Mouse (Mus musculus) forebrain, embryonic 13.5 days (tissue): Measurements from ENCODE around the gene Wdr25. TPM values are rescaled to one million over a fixed set of nuclear protein-coding genes. Genes with fewer than 3 reads are reported as not detected.

Experiments used
- ATAC-seq: fragments of 200-750 bp; cut with Nextera tagmentation; 2 replicates; pipeline ENCODE4 v1.8.0; 2017
- H3K27ac ChIP-seq: fragments of 300-500 bp; sonication (generic); 2 replicates; pipeline ENCODE4 v1.5.1; 2015; ENCODE audit warnings: inconsistent platforms, mild to moderate bottlenecking, moderate library complexity
- H3K27me3 ChIP-seq: fragments of 300-500 bp; sonication (generic); 2 replicates; pipeline ENCODE4 v1.6.1; 2015; ENCODE audit warnings: mild to moderate bottlenecking, inconsistent platforms
- H3K36me3 ChIP-seq: fragments of 300-500 bp; sonication (generic); 2 replicates; pipeline ENCODE4 v1.6.1; 2015; ENCODE audit warnings: mild to moderate bottlenecking, inconsistent platforms; ENCODE audit not compliant: poor library complexity, severe bottlenecking
- H3K4me1 ChIP-seq: fragments of 300-500 bp; sonication (generic); 2 replicates; pipeline ENCODE4 v1.6.1; 2015; ENCODE audit warnings: inconsistent platforms
- H3K4me2 ChIP-seq: fragments of 300-500 bp; sonication (generic); 2 replicates; pipeline ENCODE4 v1.6.1; 2015; ENCODE audit warnings: inconsistent platforms, mild to moderate bottlenecking, moderate library complexity
- H3K4me3 ChIP-seq: fragments of 300-500 bp; sonication (generic); 2 replicates; pipeline ENCODE4 v1.5.1; 2015; ENCODE audit warnings: mild to moderate bottlenecking, inconsistent platforms
- H3K9ac ChIP-seq: fragments of 300-500 bp; sonication (generic); 2 replicates; pipeline ENCODE4 v1.6.1; 2015; ENCODE audit warnings: mild to moderate bottlenecking, inconsistent platforms
- H3K9me3 ChIP-seq: fragments of 300-500 bp; sonication (generic); replicated peaks from 2 replicates; pipeline ENCODE4 v1.6.1; 2016; ENCODE audit warnings: inconsistent platforms
- WGBS: fragments of 180-500 bp; shearing (Covaris S2); methylation state at CpG from one replicate; pipeline ENCODE4 v1.1.7; 2015; 5-methylcytosine and 5-hydroxymethylcytosine counted together
- polyA plus RNA-seq: library from polyadenylated mRNA; unstranded; fragments of >200 nt; fragmentation: Nextera tagmentation; extraction: Ambion mirVana; gene quantifications from 2 replicates; pipeline ENCODE4 v1.2.1, GENCODE M21; 2015

Gene Wdr25
- polyA plus RNA-seq, 1 experiment from 2014 or later: 10.4 TPM

DNA sequence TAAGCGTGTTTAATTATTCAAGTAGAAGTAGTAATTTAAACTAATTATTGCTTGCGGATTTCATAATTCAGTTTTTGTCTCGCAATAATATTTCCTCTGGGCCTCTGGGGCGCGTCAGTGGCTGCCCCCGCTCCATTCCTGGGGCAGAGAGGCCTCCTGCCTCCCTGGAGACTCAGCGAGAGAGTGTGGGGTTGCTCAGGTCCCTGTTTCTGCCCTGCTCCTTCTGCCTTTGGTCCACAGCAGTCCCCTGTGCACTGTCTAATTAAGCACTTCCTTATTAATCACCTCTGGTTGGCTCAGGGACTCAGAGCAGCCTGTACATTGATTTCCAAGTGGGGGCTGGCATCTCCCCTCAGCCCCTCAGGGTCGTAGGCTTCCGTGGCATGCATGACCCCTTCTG is 24.1 kb downstream of the Wdr25 start:
- peaks cover 65% of the 10 kb centered on the region for H3K4me1 ChIP-seq

DNA sequence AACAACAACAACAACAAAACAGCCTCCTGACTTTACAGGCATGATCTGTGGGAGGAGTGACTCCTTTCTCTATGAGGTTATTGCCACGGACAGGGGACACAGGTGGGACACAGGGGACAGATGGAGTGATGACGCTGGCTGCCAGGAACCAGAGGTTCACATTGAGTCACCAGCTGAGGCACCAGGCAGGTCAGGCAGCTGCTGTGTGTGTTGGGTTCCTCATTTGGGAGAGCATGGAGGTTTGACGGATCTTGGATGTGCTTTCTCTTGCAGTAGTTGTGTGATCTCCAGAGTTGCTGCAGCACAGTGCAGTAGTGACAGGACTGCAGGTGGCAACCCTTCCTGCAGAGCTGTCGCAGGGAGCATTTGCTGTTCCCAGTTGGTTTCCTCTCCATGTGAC is 25.3 kb downstream of the Wdr25 start:
- Histone ChIP-seq H3K4me3 (no peak overlapping the region), H3K27ac (peak overlapping the region; percentile 37; the same call in 1 of the 2 replicates), H3K27me3 (0 out of 2 replicates have a peak, but pooled peaks cover 4% of the 10 kb centered on the region), H3K9me3 (no peaks in the 10 kb centered on the region), H3K9ac (no peak overlapping the region), H3K36me3 (no peaks in the 10 kb centered on the region), H3K4me1 (peaks cover 55% of the 10 kb centered on the region), H3K4me2 (no peak overlapping the region)
- ATAC-seq: no peak
- WGBS: 71% methylated on average over 4 of the region's 4 CpGs

More for the DNA sequence above, 24.1 kb downstream of the Wdr25 start:
- Histone ChIP-seq H3K9me3 (no peaks in the 10 kb centered on the region), H3K9ac (no peak overlapping the region), H3K4me3 (no peak overlapping the region), H3K36me3 (no peaks in the 10 kb centered on the region), H3K27ac (peak overlapping the region; percentile 54), H3K4me2 (peak overlapping the region; percentile 22), H3K27me3 (0 out of 2 replicates have a peak, but pooled peaks cover 4% of the 10 kb centered on the region)
- ATAC-seq: peak; percentile 27; the same call in 1 of the 2 replicates
- 13% methylated on average over 9 of the region's 9 CpGs for WGBS

DNA sequence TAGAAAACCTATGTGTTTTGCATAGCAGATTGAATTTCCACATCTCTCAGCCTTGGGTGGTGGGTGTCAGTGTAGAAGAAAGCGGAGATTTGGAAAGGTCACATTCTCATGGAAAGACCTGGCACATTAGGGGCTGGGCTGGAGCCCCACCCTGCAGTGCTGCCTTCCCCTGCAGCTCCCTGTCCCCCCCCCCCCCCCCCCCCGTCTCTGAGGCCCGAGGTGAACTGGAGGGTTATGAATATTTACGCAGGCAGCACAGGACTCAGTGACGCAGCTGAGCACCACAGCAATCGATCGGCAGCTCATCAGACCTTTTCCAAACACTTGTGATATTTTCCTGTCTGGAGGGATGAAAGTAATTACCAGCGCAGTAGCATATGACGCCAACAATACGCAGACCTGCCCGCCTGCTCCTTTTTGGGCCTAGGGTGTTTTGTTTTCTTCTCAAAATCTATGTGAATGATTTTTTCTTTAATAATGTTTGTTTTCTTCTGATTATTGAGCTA is 33.2 kb downstream of the Wdr25 start:
- ATAC-seq: no peak
- Histone ChIP-seq H3K9me3 (no peaks in the 10 kb centered on the region), H3K9ac (no peak overlapping the region), H3K4me3 (no peak overlapping the region), H3K36me3 (no peaks in the 10 kb centered on the region), H3K4me2 (no peak overlapping the region), H3K27me3 (no peaks in the 10 kb centered on the region), H3K27ac (no peak overlapping the region), H3K4me1 (peaks cover 10% of the 10 kb centered on the region)
- WGBS: 68% methylated on average over 9 of the region's 11 CpGs

DNA sequence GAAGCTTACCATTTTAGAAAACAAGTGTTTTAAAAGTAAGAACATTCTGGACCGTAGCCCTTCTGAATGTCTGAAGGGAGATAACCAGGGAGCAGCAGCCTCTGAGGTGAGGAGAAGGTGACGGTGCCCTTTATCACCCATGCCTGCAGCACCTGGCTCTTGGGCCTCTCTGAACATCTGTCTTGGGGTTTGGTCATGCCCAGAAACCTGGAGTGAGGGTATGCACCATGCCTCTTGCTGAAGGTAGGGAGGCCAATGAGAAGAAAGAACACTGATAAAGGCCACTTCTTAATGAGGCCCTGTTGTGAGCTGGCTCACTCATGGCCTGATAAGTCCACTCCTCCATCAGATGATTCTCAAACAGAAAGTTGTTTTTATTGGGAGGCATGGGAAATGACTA is 34.8 kb downstream of the Wdr25 start:
- WGBS: 88% methylated on average over 2 of the region's 2 CpGs

DNA sequence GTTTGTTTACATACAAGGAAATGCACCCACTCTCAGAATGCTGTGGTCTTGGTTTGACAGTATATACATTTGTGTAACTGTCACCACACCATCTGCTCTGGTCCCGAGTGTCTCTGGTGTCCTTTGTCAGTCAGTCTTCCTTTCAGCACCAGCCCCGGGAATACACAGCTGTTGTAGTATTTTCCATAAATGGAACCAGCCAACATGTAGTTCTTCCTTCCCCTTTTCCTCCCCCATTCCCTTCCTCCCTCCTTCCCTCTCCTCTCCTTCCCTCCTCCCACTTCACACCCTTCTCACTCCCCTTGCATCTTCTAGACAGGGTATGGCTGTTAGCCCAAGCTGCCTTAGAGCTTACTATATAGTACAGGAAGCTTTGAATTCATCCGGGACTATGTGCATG is 36.0 kb downstream of the Wdr25 start:
- no peak overlapping the region for H3K9ac ChIP-seq
- WGBS: 71% methylated on average over 3 of the region's 3 CpGs
- H3K9me3 ChIP-seq: no peaks in the 10 kb centered on the region
- H3K4me3 ChIP-seq: no peak overlapping the region
- H3K4me2 ChIP-seq: no peak overlapping the region
- ATAC-seq: 0 out of 2 replicates have a peak, but pooled peaks have one; percentile 36
- no peaks in the 10 kb centered on the region for H3K36me3 ChIP-seq
- no peak overlapping the region for H3K27ac ChIP-seq
- H3K4me1 ChIP-seq: peaks cover 20% of the 10 kb centered on the region
- no peaks in the 10 kb centered on the region for H3K27me3 ChIP-seq

More for the DNA sequence above, 34.8 kb downstream of the Wdr25 start:
- H3K27ac ChIP-seq: no peak overlapping the region
- no peak overlapping the region for H3K4me2 ChIP-seq
- H3K36me3 ChIP-seq: no peaks in the 10 kb centered on the region
- no peaks in the 10 kb centered on the region for H3K9me3 ChIP-seq
- H3K9ac ChIP-seq: no peak overlapping the region
- ATAC-seq: no peak
- no peaks in the 10 kb centered on the region for H3K27me3 ChIP-seq
- peaks cover 20% of the 10 kb centered on the region for H3K4me1 ChIP-seq
- H3K4me3 ChIP-seq: no peak overlapping the region

DNA sequence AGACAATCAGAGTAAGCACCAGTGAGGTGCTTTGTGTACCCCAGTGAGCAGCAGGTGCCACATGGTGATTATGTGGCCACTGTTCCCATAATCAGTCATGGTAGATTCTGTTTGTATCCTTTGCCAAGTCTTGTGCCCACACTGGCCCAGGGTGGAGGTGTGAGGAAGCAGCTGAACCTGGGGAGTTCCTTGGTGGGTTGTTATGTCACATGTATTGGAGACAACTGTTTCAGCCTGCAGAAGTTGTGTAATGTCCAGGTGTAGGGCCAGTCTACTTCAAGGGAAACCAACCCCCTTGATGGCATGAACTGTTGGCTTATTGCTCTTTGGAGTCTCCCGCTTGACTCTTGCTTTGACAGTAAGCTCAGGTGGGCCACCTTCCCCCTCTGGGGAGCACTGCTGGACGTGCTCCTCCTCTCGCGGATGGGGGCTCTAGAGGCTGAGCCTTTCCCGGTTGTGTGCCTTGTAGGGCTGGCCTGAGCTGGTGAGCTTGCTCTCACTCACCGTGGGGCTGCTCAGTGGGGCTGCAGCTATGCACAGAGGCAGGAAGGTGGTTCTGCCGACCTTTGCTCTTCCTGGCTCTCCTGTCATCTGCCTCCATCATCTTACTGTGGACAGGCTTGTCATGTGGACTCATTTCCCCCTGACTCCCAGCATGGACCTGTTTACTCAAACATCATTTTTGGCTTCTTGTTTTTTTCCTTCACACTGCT is 38.1 kb downstream of the Wdr25 start:
- Histone ChIP-seq H3K4me3 (no peak overlapping the region), H3K36me3 (no peaks in the 10 kb centered on the region), H3K9ac (no peak overlapping the region), H3K9me3 (no peaks in the 10 kb centered on the region), H3K27me3 (no peaks in the 10 kb centered on the region), H3K4me2 (no peak overlapping the region), H3K4me1 (peaks cover 21% of the 10 kb centered on the region), H3K27ac (no peak overlapping the region)
- no peak for ATAC-seq
- 79% methylated on average over 7 of the region's 7 CpGs for WGBS

DNA sequence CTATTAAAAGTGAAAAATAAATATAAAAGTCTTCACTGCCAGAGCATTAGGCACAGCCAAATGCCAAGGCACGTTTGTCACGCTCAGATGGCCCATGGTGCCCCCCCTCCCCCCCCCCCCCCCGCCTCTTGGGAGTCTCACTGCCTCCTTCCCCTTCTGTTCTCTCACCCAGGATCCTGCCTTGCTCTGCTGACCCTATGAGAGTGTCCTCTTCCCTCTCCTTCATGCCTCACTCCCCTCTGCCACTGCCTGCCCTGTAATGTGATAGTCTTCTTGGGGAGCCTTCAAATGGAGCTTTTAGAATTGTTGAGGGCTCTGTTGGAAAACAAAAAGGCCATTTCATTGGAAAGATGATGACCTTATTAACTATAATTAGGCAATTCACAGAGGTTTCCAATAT is 38.7 kb downstream of the Wdr25 start:
- Histone ChIP-seq H3K4me2 (no peak overlapping the region), H3K9me3 (no peaks in the 10 kb centered on the region), H3K4me3 (no peak overlapping the region), H3K27me3 (no peaks in the 10 kb centered on the region), H3K36me3 (no peaks in the 10 kb centered on the region), H3K4me1 (peaks cover 27% of the 10 kb centered on the region), H3K27ac (no peak overlapping the region), H3K9ac (no peak overlapping the region)
- ATAC-seq: no peak
- WGBS: 37% methylated on average over 3 of the region's 3 CpGs

DNA sequence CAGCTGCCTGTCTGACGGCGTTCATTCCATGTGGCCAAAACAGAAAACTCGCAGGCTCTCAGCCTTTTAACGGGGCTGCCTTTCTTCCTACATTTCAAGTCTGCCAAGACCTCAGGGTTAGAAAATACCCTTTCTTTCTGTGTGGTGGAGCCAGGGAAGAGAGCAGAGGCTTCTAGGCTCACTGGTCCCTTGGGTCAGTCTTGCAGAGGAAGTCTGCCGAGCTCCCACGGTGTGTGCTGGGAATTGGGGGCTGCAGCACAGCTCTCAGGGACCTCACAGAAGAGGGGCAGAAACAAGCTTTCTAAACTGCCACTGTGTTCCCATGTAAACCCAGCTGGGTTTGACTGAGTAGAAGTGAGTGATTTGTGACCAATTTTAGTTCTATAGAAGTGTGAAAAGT is 40.8 kb downstream of the Wdr25 start:
- ATAC-seq: no peak
- no peaks in the 10 kb centered on the region for H3K36me3 ChIP-seq
- WGBS: 74% methylated on average over 6 of the region's 6 CpGs

DNA sequence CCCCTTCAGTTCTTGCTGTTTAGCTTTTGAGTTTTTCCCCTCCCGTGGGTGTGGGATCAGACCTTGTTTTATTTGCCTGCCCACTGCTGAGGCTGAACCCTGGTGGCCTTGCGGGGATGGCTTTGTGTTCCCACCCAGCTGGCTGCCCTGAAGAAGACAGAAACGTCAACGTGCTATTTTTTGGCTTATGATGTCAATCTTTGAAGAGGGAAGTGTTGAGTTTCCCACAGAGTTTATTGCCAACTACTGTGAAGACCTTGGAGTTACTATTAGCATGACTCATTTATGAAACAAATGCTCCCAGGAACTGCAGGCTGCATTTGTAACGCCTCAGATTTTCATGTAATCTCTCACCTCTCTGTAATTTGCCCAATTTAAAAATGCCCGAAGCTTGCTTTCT is 43.4 kb downstream of the Wdr25 start:
- H3K27ac ChIP-seq: no peak overlapping the region
- H3K36me3 ChIP-seq: no peaks in the 10 kb centered on the region
- H3K4me2 ChIP-seq: no peak overlapping the region
- no peak for ATAC-seq
- H3K27me3 ChIP-seq: no peaks in the 10 kb centered on the region
- H3K4me3 ChIP-seq: no peak overlapping the region
- WGBS: 63% methylated on average over 6 of the region's 6 CpGs
- no peaks in the 10 kb centered on the region for H3K9me3 ChIP-seq
- peaks cover 28% of the 10 kb centered on the region for H3K4me1 ChIP-seq
- no peak overlapping the region for H3K9ac ChIP-seq

More for the DNA sequence above, 40.8 kb downstream of the Wdr25 start:
- Histone ChIP-seq H3K4me2 (no peak overlapping the region), H3K9me3 (no peaks in the 10 kb centered on the region), H3K27ac (no peak overlapping the region), H3K4me1 (peaks cover 25% of the 10 kb centered on the region), H3K27me3 (no peaks in the 10 kb centered on the region), H3K4me3 (no peak overlapping the region), H3K9ac (no peak overlapping the region)

DNA sequence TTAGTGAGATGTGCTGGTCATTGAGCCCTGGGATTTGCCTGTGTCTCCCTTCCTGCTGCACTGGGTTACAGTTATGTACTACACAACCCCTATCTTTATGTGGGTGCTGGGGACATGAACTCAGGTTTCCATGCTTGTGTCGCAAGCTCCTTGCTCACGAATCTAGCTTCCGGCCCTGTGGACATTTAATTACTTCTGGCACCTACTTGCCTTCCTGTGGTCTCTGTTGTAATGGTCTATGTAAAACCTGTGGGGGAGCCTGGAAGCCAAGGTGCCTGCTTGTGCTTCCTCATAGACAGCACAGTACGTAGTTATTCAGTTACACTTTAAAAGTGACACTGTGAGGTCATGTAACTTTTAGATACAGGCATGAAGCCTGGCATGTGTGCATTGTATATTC is 44.1 kb downstream of the Wdr25 start:
- no peaks in the 10 kb centered on the region for H3K9me3 ChIP-seq
- no peaks in the 10 kb centered on the region for H3K36me3 ChIP-seq
- peaks cover 22% of the 10 kb centered on the region for H3K4me1 ChIP-seq
- H3K9ac ChIP-seq: no peak overlapping the region
- 95% methylated on average over 4 of the region's 4 CpGs for WGBS
- H3K4me3 ChIP-seq: no peak overlapping the region
- ATAC-seq: no peak
- no peak overlapping the region for H3K4me2 ChIP-seq
- no peaks in the 10 kb centered on the region for H3K27me3 ChIP-seq
- H3K27ac ChIP-seq: no peak overlapping the region

DNA sequence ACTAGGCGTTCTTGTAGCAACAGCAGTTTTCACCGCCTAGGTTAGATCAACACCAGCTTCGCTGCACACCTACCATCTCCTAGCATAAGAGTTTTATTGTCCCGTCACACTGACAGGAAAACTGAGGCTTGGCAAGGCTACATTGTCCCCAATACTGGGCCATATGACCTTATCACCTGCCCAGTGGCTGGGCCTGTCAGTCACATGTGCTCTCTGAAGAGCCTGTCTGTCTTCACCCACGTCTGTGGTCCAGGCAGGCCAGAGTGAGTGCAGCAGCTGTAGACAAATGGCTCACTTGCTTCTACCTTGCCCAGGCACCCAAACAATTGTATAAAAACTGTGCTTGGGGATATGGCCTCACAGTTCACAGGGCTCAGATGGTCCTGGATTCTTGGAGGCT is 45.4 kb downstream of the Wdr25 start:
- Histone ChIP-seq H3K9me3 (no peaks in the 10 kb centered on the region), H3K4me2 (no peak overlapping the region), H3K36me3 (no peaks in the 10 kb centered on the region), H3K4me1 (peaks cover 20% of the 10 kb centered on the region), H3K9ac (no peak overlapping the region), H3K27ac (no peak overlapping the region), H3K4me3 (no peak overlapping the region), H3K27me3 (no peaks in the 10 kb centered on the region)
- 86% methylated on average over 5 of the region's 5 CpGs for whole genome bisulfite sequencing
- ATAC-seq: no peak

DNA sequence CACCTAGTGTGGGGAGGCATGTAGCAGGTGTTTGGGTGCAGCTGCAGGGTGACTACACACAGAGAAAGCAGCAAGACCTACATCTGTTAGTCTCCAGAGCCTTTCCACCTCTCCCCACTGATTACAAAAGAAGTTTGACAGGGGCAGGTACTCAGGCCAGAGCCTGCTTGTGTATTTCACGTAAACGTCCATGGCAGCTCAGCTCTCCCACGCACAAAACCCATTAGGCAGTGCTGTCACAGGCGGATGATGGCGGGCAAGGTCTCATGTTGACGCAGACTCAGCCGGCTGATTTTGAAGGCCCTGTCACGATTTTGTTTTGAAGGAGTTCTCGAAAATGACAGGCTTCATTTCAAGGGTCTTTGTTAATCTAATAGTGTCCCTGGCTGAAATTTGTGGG is 45.9 kb downstream of the Wdr25 start:
- H3K27me3 ChIP-seq: no peaks in the 10 kb centered on the region
- no peak for ATAC-seq
- H3K4me2 ChIP-seq: no peak overlapping the region
- no peak overlapping the region for H3K4me3 ChIP-seq
- H3K27ac ChIP-seq: peak overlapping the region; percentile 4; the same call in 1 of the 2 replicates
- no peak overlapping the region for H3K9ac ChIP-seq
- peaks cover 20% of the 10 kb centered on the region for H3K4me1 ChIP-seq
- no peaks in the 10 kb centered on the region for H3K9me3 ChIP-seq
- no peaks in the 10 kb centered on the region for H3K36me3 ChIP-seq
- 56% methylated on average over 9 of the region's 9 CpGs for WGBS

DNA sequence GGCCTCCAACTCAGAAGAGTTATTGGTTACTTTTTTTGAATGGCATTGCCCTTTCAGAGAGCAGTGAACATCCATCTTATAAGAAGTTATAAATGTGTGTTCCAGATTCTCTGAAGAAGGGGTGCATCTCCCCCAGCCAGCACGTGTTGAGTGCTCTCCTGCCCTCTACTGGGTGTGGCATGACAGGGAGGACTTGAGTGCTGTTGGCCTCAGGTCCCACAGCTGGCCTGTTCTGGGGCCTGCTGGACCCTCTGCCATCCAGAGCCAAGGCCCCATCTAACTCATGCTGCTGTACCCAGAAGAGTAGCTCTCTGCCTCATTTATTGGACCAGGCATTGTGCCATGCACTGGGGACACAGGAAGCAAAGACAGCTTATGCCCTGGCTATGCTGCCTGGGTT is 46.8 kb downstream of the Wdr25 start:
- no peak overlapping the region for H3K4me3 ChIP-seq
- H3K9ac ChIP-seq: no peak overlapping the region
- no peaks in the 10 kb centered on the region for H3K36me3 ChIP-seq
- H3K27ac ChIP-seq: no peak overlapping the region
- no peak for ATAC-seq
- 45% methylated on average over 1 of the region's 1 CpGs for WGBS
- no peak overlapping the region for H3K4me2 ChIP-seq
- H3K9me3 ChIP-seq: no peaks in the 10 kb centered on the region
- H3K27me3 ChIP-seq: no peaks in the 10 kb centered on the region
- H3K4me1 ChIP-seq: peaks cover 20% of the 10 kb centered on the region
